Mouse (Mus musculus) liver, embryonic 15.5 days (tissue): ENCODE data around the gene Ceacam9. TPM values are rescaled to one million over a fixed set of nuclear protein-coding genes. Genes with fewer than 3 reads are reported as not detected.
A peak's percentile ranks its signal among the peaks of the same experiment; 100 is the strongest.

Experiments
- ATAC-seq: fragments of 200-750 bp; cut with Nextera tagmentation; 2 replicates; pipeline ENCODE4 v1.8.0; 2017; ENCODE audit warnings: moderate number of reproducible peaks, mild to moderate bottlenecking, moderate library complexity; ENCODE audit not compliant: insufficient read depth
- H3K27ac ChIP-seq: fragments of 300-500 bp; sonication (generic); replicated peaks from 2 replicates; pipeline ENCODE4 v1.5.1; 2015; ENCODE audit warnings: mild to moderate bottlenecking, inconsistent platforms
- H3K27me3 ChIP-seq: fragments of 300-500 bp; sonication (generic); 2 replicates; pipeline ENCODE4 v1.6.1; 2015; ENCODE audit warnings: mild to moderate bottlenecking, inconsistent platforms
- H3K36me3 ChIP-seq: fragments of 300-500 bp; sonication (generic); replicated peaks from 2 replicates; pipeline ENCODE4 v1.6.1; 2015; ENCODE audit warnings: moderate library complexity, mild to moderate bottlenecking, inconsistent platforms
- H3K4me1 ChIP-seq: fragments of 300-500 bp; sonication (generic); replicated peaks from 2 replicates; pipeline ENCODE4 v1.6.1; 2015; ENCODE audit warnings: inconsistent platforms
- H3K4me2 ChIP-seq: fragments of 300-500 bp; sonication (generic); 2 replicates; pipeline ENCODE4 v1.6.1; 2015; ENCODE audit warnings: moderate library complexity, mild to moderate bottlenecking, inconsistent platforms
- H3K4me3 ChIP-seq: fragments of 300-500 bp; sonication (generic); replicated peaks from 2 replicates; pipeline ENCODE4 v1.5.1; 2015; ENCODE audit warnings: mild to moderate bottlenecking, inconsistent platforms
- H3K9ac ChIP-seq: fragments of 300-500 bp; sonication (generic); 2 replicates; pipeline ENCODE4 v1.6.1; 2015; ENCODE audit warnings: moderate library complexity, mild to moderate bottlenecking, inconsistent platforms
- H3K9me3 ChIP-seq: fragments of 300-500 bp; sonication (generic); replicated peaks from 2 replicates; pipeline ENCODE4 v1.6.1; 2016; ENCODE audit warnings: inconsistent platforms
- WGBS: fragments of 180-500 bp; shearing (Covaris S2); methylation state at CpG from one replicate; pipeline ENCODE4 v1.1.7; 2015; ENCODE audit warnings: mixed read lengths; ENCODE audit not compliant: insufficient replicate concordance; 5-methylcytosine and 5-hydroxymethylcytosine counted together
- polyA plus RNA-seq: library from polyadenylated mRNA; unstranded; fragments of >200 nt; fragmentation: Nextera tagmentation; extraction: Ambion mirVana; gene quantifications from 2 replicates; pipeline ENCODE4 v1.2.1, GENCODE M21; 2015

Gene Ceacam9
- polyA plus RNA-seq, 1 experiment from 2014 or later: not detected

- H3K4me1 ChIP-seq: 0 out of 2 replicates have a peak, but pooled peaks cover 3% of the 10 kb centered on the region
- peaks cover 63% of the 10 kb centered on the region for H3K36me3 ChIP-seq
- H3K27ac ChIP-seq: no peak overlapping the region
- no peak overlapping the region for H3K9ac ChIP-seq
- H3K4me3 ChIP-seq: no peak overlapping the region
- no peaks in the 10 kb centered on the region for H3K27me3 ChIP-seq
- H3K4me2 ChIP-seq: no peak overlapping the region
- H3K9me3 ChIP-seq: no peaks in the 10 kb centered on the region
- 83% methylated on average over 4 of the region's 4 CpGs for WGBS
- no peak for ATAC-seq
Measured at GRCm38 (mm10) chr7:16745373-16745772, 23.6 kb downstream of the Ceacam9 start.

GRCm38 (mm10) chr7:16746093-16746492 lies 24.4 kb downstream of the Ceacam9 start:
- no peaks in the 10 kb centered on the region for H3K9me3 ChIP-seq
- H3K27ac ChIP-seq: no peak overlapping the region
- no peak overlapping the region for H3K4me3 ChIP-seq
- no peak overlapping the region for H3K9ac ChIP-seq
- peaks cover 63% of the 10 kb centered on the region for H3K36me3 ChIP-seq
- H3K27me3 ChIP-seq: no peaks in the 10 kb centered on the region
- no peak for ATAC-seq
- no peak overlapping the region for H3K4me2 ChIP-seq
- H3K4me1 ChIP-seq: no peaks in the 10 kb centered on the region
- 54% methylated on average over 3 of the region's 3 CpGs for WGBS

GRCm38 (mm10) chr7:16747656-16748055 lies 25.9 kb downstream of the Ceacam9 start:
- peaks cover 63% of the 10 kb centered on the region for H3K36me3 ChIP-seq
- no peak overlapping the region for H3K4me2 ChIP-seq
- no peaks in the 10 kb centered on the region for H3K9me3 ChIP-seq
- no peak overlapping the region for H3K4me3 ChIP-seq
- no peaks in the 10 kb centered on the region for H3K27me3 ChIP-seq
- no peak overlapping the region for H3K27ac ChIP-seq
- 75% methylated on average over 6 of the region's 6 CpGs for WGBS
- H3K4me1 ChIP-seq: 0 out of 2 replicates have a peak, but pooled peaks cover 3% of the 10 kb centered on the region
- ATAC-seq: no peak
- H3K9ac ChIP-seq: no peak overlapping the region

GRCm38 (mm10) chr7:16752016-16752415 lies 30.3 kb downstream of the Ceacam9 start:
- no peak overlapping the region for H3K4me3 ChIP-seq
- H3K4me2 ChIP-seq: no peak overlapping the region
- peaks cover 11% of the 10 kb centered on the region for H3K4me1 ChIP-seq
- H3K27me3 ChIP-seq: peaks cover 4% of the 10 kb centered on the region; the same call in 1 of the 2 replicates
- ATAC-seq: no peak
- H3K27ac ChIP-seq: no peak overlapping the region
- peaks cover 27% of the 10 kb centered on the region for H3K36me3 ChIP-seq
- WGBS: 77% methylated on average over 12 of the region's 12 CpGs
- H3K9ac ChIP-seq: no peak overlapping the region
- H3K9me3 ChIP-seq: no peaks in the 10 kb centered on the region

- 31% methylated on average over 17 of the region's 17 CpGs for whole genome bisulfite sequencing
- no peak for ATAC-seq
- H3K4me3 ChIP-seq: no peak overlapping the region
- H3K36me3 ChIP-seq: no peaks in the 10 kb centered on the region
- H3K9ac ChIP-seq: no peak overlapping the region
- H3K4me2 ChIP-seq: 0 out of 2 replicates have a peak overlapping the region, but pooled peaks have one; percentile 5
- H3K4me1 ChIP-seq: peaks cover 11% of the 10 kb centered on the region
- no peak overlapping the region for H3K27ac ChIP-seq
- H3K27me3 ChIP-seq: peaks cover 4% of the 10 kb centered on the region; the same call in 1 of the 2 replicates
- no peaks in the 10 kb centered on the region for H3K9me3 ChIP-seq
Measured at GRCm38 (mm10) chr7:16755362-16756017, 33.8 kb downstream of the Ceacam9 start.

GRCm38 (mm10) chr7:16758872-16759574 lies 37.3 kb downstream of the Ceacam9 start:
- no peaks in the 10 kb centered on the region for H3K9me3 ChIP-seq
- H3K4me1 ChIP-seq: peaks cover 9% of the 10 kb centered on the region
- peaks cover 14% of the 10 kb centered on the region for H3K27me3 ChIP-seq
- no peaks in the 10 kb centered on the region for H3K36me3 ChIP-seq
- no peak overlapping the region for H3K4me3 ChIP-seq
- no peak for ATAC-seq
- 54% methylated on average over 11 of the region's 11 CpGs for WGBS
- no peak overlapping the region for H3K9ac ChIP-seq
- H3K4me2 ChIP-seq: no peak overlapping the region
- H3K27ac ChIP-seq: no peak overlapping the region

- H3K27ac ChIP-seq: no peak overlapping the region
- no peak overlapping the region for H3K4me3 ChIP-seq
- H3K27me3 ChIP-seq: peaks cover 14% of the 10 kb centered on the region
- no peaks in the 10 kb centered on the region for H3K36me3 ChIP-seq
- WGBS: 13% methylated on average over 8 of the region's 8 CpGs
- H3K9me3 ChIP-seq: no peaks in the 10 kb centered on the region
- ATAC-seq: 0 out of 2 replicates have a peak, but pooled peaks have one; percentile 31
- H3K9ac ChIP-seq: no peak overlapping the region
- no peak overlapping the region for H3K4me2 ChIP-seq
- peaks cover 6% of the 10 kb centered on the region for H3K4me1 ChIP-seq
Measured at GRCm38 (mm10) chr7:16760292-16760691, 38.6 kb downstream of the Ceacam9 start.

- ATAC-seq: no peak
- H3K4me1 ChIP-seq: no peaks in the 10 kb centered on the region
- no peak overlapping the region for H3K9ac ChIP-seq
- WGBS: 50% methylated on average over 10 of the region's 10 CpGs
- H3K27me3 ChIP-seq: peaks cover 9% of the 10 kb centered on the region
- H3K36me3 ChIP-seq: no peaks in the 10 kb centered on the region
- no peak overlapping the region for H3K4me3 ChIP-seq
- no peak overlapping the region for H3K4me2 ChIP-seq
- H3K27ac ChIP-seq: no peak overlapping the region
- no peaks in the 10 kb centered on the region for H3K9me3 ChIP-seq
Measured at GRCm38 (mm10) chr7:16761005-16761481, 39.3 kb downstream of the Ceacam9 start.

- Histone ChIP-seq H3K9me3 (no peaks in the 10 kb centered on the region), H3K4me2 (no peak overlapping the region), H3K27ac (no peak overlapping the region), H3K27me3 (peaks cover 9% of the 10 kb centered on the region), H3K4me1 (no peaks in the 10 kb centered on the region), H3K4me3 (no peak overlapping the region), H3K9ac (no peak overlapping the region), H3K36me3 (no peaks in the 10 kb centered on the region)
- WGBS: 56% methylated on average over 5 of the region's 5 CpGs
- ATAC-seq: no peak
Measured at GRCm38 (mm10) chr7:16761630-16762029, 39.9 kb downstream of the Ceacam9 start.

- H3K27ac ChIP-seq: no peak overlapping the region
- ATAC-seq: no peak
- no peak overlapping the region for H3K9ac ChIP-seq
- H3K9me3 ChIP-seq: no peaks in the 10 kb centered on the region
- 67% methylated on average over 7 of the region's 7 CpGs for WGBS
- no peaks in the 10 kb centered on the region for H3K36me3 ChIP-seq
- peaks cover 9% of the 10 kb centered on the region for H3K27me3 ChIP-seq
- H3K4me3 ChIP-seq: no peak overlapping the region
- no peaks in the 10 kb centered on the region for H3K4me1 ChIP-seq
- H3K4me2 ChIP-seq: no peak overlapping the region
Measured at GRCm38 (mm10) chr7:16763463-16764218, 41.9 kb downstream of the Ceacam9 start.

GRCm38 (mm10) chr7:16766443-16766842 lies 44.7 kb downstream of the Ceacam9 start:
- Histone ChIP-seq H3K27ac (no peak overlapping the region), H3K4me1 (no peaks in the 10 kb centered on the region), H3K4me2 (no peak overlapping the region), H3K9ac (no peak overlapping the region), H3K4me3 (no peak overlapping the region), H3K9me3 (no peaks in the 10 kb centered on the region), H3K27me3 (peaks cover 4% of the 10 kb centered on the region), H3K36me3 (no peaks in the 10 kb centered on the region)
- ATAC-seq: no peak
- WGBS: 50% methylated on average over 2 of the region's 2 CpGs
